Mouse (Mus musculus) forebrain, postnatal 0 days (tissue): ENCODE measurements at regions not wholly inside any gene's neighbourhood (a gene's known extent, or its start where the extent isn't known, plus 50 kb on each side); places are given as distances from the start of the nearest gene placed in this dataset.
A peak's percentile ranks its signal among the peaks of the same experiment; 100 is the strongest.

Experiments
- ATAC-seq: fragments of 200-750 bp; cut with Nextera tagmentation; 2 replicates; pipeline ENCODE4 v1.8.0; 2017; ENCODE audit warnings: mild to moderate bottlenecking, moderate library complexity
- DNase-seq: peaks from one replicate; pipeline ENCODE4 v3.0.0-alpha.2; 2015
- H3K27ac ChIP-seq: fragments of 300-500 bp; sonication (generic); 2 replicates; pipeline ENCODE4 v1.5.1; 2014; ENCODE audit warnings: low read depth, mild to moderate bottlenecking, antibody characterized with exemption, low read length, moderate library complexity, mixed read lengths
- H3K27me3 ChIP-seq: fragments of 300-500 bp; sonication (generic); 2 replicates; pipeline ENCODE4 v1.6.1; 2014; ENCODE audit warnings: mild to moderate bottlenecking, low read length, mixed read lengths; ENCODE audit not compliant: insufficient read depth
- H3K36me3 ChIP-seq: fragments of 300-500 bp; sonication (generic); 2 replicates; pipeline ENCODE4 v1.6.1; 2014; ENCODE audit warnings: mild to moderate bottlenecking, moderate library complexity; ENCODE audit not compliant: insufficient read depth
- H3K4me1 ChIP-seq: fragments of 300-500 bp; sonication (generic); 2 replicates; pipeline ENCODE4 v1.6.1; 2014; ENCODE audit warnings: antibody characterized with exemption; ENCODE audit not compliant: insufficient read depth
- H3K4me2 ChIP-seq: fragments of 300-500 bp; sonication (generic); 2 replicates; pipeline ENCODE4 v1.6.1; 2014; ENCODE audit warnings: low read depth, mild to moderate bottlenecking, moderate library complexity
- H3K4me3 ChIP-seq: fragments of 300-500 bp; sonication (generic); 2 replicates; pipeline ENCODE4 v1.5.1; 2014; ENCODE audit warnings: low read depth, low read length, mixed read lengths
- H3K9ac ChIP-seq: fragments of 300-500 bp; sonication (generic); 2 replicates; pipeline ENCODE4 v1.6.1; 2014; ENCODE audit warnings: mild to moderate bottlenecking
- H3K9me3 ChIP-seq: fragments of 300-500 bp; sonication (generic); 2 replicates; pipeline ENCODE4 v1.6.1; 2016; ENCODE audit warnings: low read length
- CTCF ChIP-seq: sonication (generic); IDR thresholded peaks from 2 replicates; pipeline ENCODE4 v1.5.1; 2016; ENCODE audit warnings: antibody characterized with exemption, control low read depth, low read depth
- WGBS: fragments of 180-500 bp; shearing (Covaris S2); extraction: QIAGEN DNeasy Blood & Tissue Kit; methylation state at CpG from one replicate; pipeline ENCODE4 v1.1.7; 2014; 5-methylcytosine and 5-hydroxymethylcytosine counted together

DNA sequence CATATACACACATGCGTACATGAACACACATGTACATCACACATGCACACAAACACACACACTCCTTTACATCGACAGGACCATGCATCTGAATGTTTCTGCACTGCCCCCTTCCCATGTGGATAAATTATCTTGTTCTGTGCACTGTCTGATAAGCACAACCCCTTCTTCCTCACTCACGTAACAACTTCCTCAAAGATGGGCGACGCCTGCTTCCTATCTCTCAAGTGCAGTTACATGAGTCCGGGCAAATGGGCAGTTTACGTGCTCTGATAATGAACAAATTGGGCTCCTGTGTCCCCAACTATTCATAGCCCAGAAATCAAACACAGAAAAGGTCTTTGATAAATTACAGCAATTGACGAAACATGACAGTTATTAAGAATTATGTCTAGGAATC, 242.9 kb upstream of the Kcnab2 start:
- no peak overlapping the region for H3K27ac ChIP-seq
- H3K36me3 ChIP-seq, result no peaks in the 10 kb centered on the region
- no peaks in the 10 kb centered on the region for H3K27me3 ChIP-seq
- H3K4me3 ChIP-seq, result no peak overlapping the region
- H3K9ac ChIP-seq, result no peak overlapping the region
- no peak overlapping the region for H3K4me2 ChIP-seq
- WGBS, result 93% methylated on average over 8 of the region's 8 CpGs
- DNase-seq (no peak), ATAC-seq (no peak)
- TF ChIP-seq CTCF, result no peak
- H3K9me3 ChIP-seq, result no peaks in the 10 kb centered on the region
- peaks cover 5% of the 10 kb centered on the region; the same call in 1 of the 2 replicates for H3K4me1 ChIP-seq

DNA sequence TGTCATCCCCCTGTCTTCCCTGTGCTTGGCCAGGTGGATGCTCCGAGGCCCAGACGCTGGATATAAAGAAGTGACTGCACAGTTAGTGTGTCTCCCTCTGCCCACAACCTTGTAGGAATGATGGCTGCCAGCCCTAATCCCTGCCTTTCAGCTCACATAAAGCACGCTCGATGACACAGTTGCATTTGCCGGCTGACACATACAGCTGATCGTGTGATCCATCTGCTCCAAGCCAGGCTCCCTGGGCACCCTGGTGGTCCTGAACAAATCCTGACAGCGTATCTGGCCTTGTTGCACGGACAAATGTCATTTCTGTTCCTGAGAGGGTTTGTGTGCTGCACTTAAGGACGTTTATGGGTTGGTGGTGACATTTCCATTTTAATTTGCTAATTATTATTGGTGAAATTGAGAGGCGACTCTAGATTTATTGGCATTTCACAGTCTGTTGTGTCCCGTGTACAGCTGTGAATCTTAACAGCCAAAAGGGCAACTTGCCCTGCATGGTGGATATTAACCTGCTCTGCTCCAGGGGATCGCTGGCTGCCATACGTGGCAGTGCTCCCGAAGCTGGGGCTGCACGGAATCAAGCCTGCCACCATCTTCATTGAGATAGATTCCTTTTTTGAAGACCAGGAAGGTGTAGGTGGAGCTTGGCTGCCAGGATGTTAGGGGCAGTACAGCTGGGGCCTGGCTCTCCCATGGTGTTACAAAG, 241.9 kb upstream of the Kcnab2 start:
- H3K27ac ChIP-seq, result no peak overlapping the region

GRCm38 (mm10) chr4:152710339-152710738, 232.7 kb upstream of the Kcnab2 start:
- DNase-seq, result no peak
- WGBS, result 77% methylated on average over 5 of the region's 5 CpGs

More for the DNA sequence above, 241.9 kb upstream of the Kcnab2 start:
- no peak for TF ChIP-seq CTCF
- WGBS, result 69% methylated on average over 15 of the region's 15 CpGs
- Histone ChIP-seq H3K4me2 (no peak overlapping the region), H3K9ac (no peak overlapping the region), H3K36me3 (no peaks in the 10 kb centered on the region), H3K9me3 (no peaks in the 10 kb centered on the region), H3K27me3 (no peaks in the 10 kb centered on the region), H3K4me3 (no peak overlapping the region), H3K4me1 (no peaks in the 10 kb centered on the region)
- DNase-seq (no peak), ATAC-seq (no peak; the same call in 1 of the 2 replicates)

DNA sequence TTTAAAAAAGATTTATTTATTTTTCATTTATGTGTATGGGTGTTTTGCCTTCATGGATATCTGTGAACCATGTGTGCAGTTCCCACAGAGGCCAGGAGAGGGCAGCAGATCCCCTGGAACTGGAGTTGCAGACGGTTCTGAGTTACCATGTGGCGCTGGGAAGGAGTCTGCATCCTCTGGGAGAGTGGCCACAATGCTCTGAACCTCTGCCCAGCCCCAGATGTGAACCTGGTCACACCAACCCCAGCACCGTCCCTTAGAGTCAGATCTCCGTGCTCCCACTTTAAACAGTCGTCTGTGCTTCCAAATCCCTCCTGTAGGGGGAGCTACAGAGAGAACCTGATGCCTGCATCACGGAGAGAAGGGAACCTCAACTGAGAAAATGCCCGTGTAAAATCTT, 222.5 kb upstream of the Kcnab2 start:
- ATAC-seq (no peak), DNase-seq (no peak)
- H3K4me3 ChIP-seq, result no peak overlapping the region
- peak; percentile 57 for TF ChIP-seq CTCF
- WGBS, result 81% methylated on average over 7 of the region's 7 CpGs
- no peaks in the 10 kb centered on the region for H3K36me3 ChIP-seq
- H3K27me3 ChIP-seq, result no peaks in the 10 kb centered on the region
- H3K4me2 ChIP-seq, result no peak overlapping the region
- no peak overlapping the region for H3K27ac ChIP-seq
- H3K9me3 ChIP-seq, result no peaks in the 10 kb centered on the region
- no peaks in the 10 kb centered on the region; the same call in 1 of the 2 replicates for H3K4me1 ChIP-seq
- no peak overlapping the region for H3K9ac ChIP-seq

More at GRCm38 (mm10) chr4:152710339-152710738, 232.7 kb upstream of the Kcnab2 start:
- H3K27ac ChIP-seq, result no peak overlapping the region
- H3K9ac ChIP-seq, result no peak overlapping the region
- ATAC-seq, result no peak
- H3K4me1 ChIP-seq, result no peaks in the 10 kb centered on the region
- no peak overlapping the region for H3K4me3 ChIP-seq
- no peaks in the 10 kb centered on the region for H3K36me3 ChIP-seq
- no peaks in the 10 kb centered on the region for H3K9me3 ChIP-seq
- no peak overlapping the region for H3K4me2 ChIP-seq
- no peak for TF ChIP-seq CTCF
- H3K27me3 ChIP-seq, result no peaks in the 10 kb centered on the region

GRCm38 (mm10) chr4:152697247-152697960, 219.7 kb upstream of the Kcnab2 start:
- no peaks in the 10 kb centered on the region for H3K27me3 ChIP-seq
- peak overlapping the region; percentile 13; the same call in 1 of the 2 replicates for H3K4me2 ChIP-seq
- no peaks in the 10 kb centered on the region for H3K9me3 ChIP-seq
- H3K9ac ChIP-seq, result peak overlapping the region; percentile 18; the same call in 1 of the 2 replicates
- no peak for TF ChIP-seq CTCF
- H3K4me1 ChIP-seq, result no peaks in the 10 kb centered on the region; the same call in 1 of the 2 replicates
- no peak overlapping the region for H3K4me3 ChIP-seq
- ATAC-seq, result peak; percentile 90
- peak; percentile 56 for DNase-seq
- no peaks in the 10 kb centered on the region for H3K36me3 ChIP-seq
- peak overlapping the region; percentile 40; the same call in 1 of the 2 replicates for H3K27ac ChIP-seq
- 25% methylated on average over 22 of the region's 22 CpGs for WGBS

GRCm38 (mm10) chr4:152691735-152692134, 214.1 kb upstream of the Kcnab2 start:
- DNase-seq, result peak; percentile 26
- no peaks in the 10 kb centered on the region for H3K4me1 ChIP-seq
- H3K4me3 ChIP-seq, result no peak overlapping the region
- no peak overlapping the region for H3K27ac ChIP-seq
- no peak overlapping the region for H3K4me2 ChIP-seq
- WGBS, result 39% methylated on average over 12 of the region's 12 CpGs
- no peak for TF ChIP-seq CTCF
- H3K27me3 ChIP-seq, result no peaks in the 10 kb centered on the region
- no peaks in the 10 kb centered on the region for H3K9me3 ChIP-seq
- no peak overlapping the region for H3K9ac ChIP-seq
- no peak for ATAC-seq
- H3K36me3 ChIP-seq, result no peaks in the 10 kb centered on the region

GRCm38 (mm10) chr4:152691302-152691701, 213.6 kb upstream of the Kcnab2 start:
- Histone ChIP-seq H3K27me3 (no peaks in the 10 kb centered on the region), H3K4me1 (no peaks in the 10 kb centered on the region), H3K36me3 (no peaks in the 10 kb centered on the region), H3K9ac (no peak overlapping the region), H3K4me2 (no peak overlapping the region), H3K27ac (no peak overlapping the region), H3K4me3 (no peak overlapping the region), H3K9me3 (no peaks in the 10 kb centered on the region)
- ATAC-seq (no peak), DNase-seq (peak; percentile 34)
- 65% methylated on average over 13 of the region's 13 CpGs for WGBS
- no peak for TF ChIP-seq CTCF
